Mouse (Mus musculus) spleen, adult 2 months (tissue): ENCODE data around the gene Robo2.

ENCODE experiments used
- CTCF ChIP-seq: fragments of 200-500 bp; IDR thresholded peaks from 2 replicates; pipeline ENCODE4 v1.5.1; 2011; ENCODE audit warnings: mild to moderate bottlenecking, inconsistent platforms; ENCODE audit not compliant: insufficient read depth, insufficient read length, insufficient replicate concordance; ENCODE audit errors: extremely low read depth
- POLR2A ChIP-seq: fragments of 200-500 bp; IDR thresholded peaks from 2 replicates; pipeline ENCODE4 v1.6.1; 2011; ENCODE audit warnings: low read depth, low read length, inconsistent platforms

DNA sequence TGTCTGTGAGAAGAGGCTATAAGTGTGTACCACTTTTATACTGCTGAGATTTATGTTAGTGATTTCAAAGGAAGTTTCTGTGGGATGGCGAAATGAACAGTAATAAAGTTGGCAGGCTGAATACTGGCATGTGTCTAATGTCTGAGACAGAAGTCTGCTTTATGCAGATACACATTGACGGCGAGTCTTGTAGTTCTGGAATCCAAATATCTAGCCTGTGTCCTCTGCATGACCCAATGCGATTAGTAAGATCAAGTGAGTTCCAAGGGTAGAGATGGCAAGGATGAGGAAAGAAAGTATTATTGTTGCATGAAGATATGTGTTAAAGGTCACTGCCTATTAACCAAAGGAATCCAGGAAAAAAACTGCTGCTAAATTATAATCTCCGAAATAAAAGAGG is 541.3 kb downstream of the Robo2 start:
- TF ChIP-seq POLR2A (no peak), CTCF (no peak)
